Mouse (Mus musculus) urinary bladder, postnatal 14 days (tissue): ENCODE measurements at regions not wholly inside any gene's neighbourhood (a gene's known extent, or its start where the extent isn't known, plus 50 kb on each side); places are given as distances from the start of the nearest gene placed in this dataset.

ENCODE experiments used
- DNase-seq: peaks from one replicate; pipeline ENCODE4 v3.0.0; 2021; ENCODE audit warnings: low spot score

GRCm38 (mm10) chr4:106042456-106042855 lies 252.8 kb downstream of the Gm12728 start:
- DNase-seq, result no peak

GRCm38 (mm10) chr4:106043661-106044060 lies 254.0 kb downstream of the Gm12728 start:
- DNase-seq, result no peak

DNA sequence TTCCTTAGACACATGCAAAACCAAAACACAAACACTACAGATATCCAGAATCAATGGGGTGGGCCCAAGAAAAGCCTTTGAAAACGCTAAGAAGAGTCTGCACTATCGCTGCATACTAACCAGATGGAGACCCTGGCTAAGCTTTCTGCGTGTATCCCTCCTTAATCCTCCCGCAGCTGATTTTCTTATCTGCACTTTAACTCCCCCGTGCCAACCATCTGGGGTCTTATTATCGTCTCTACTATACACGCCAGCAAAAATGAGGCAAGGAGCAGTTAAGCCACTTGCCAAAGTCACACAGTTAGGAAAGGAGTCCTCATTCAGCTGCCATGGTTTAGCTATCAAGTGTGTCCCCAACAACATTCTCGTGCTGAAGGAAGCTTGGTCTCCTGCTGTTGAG lies 258.4 kb downstream of the Gm12728 start:
- no peak for DNase-seq

DNA sequence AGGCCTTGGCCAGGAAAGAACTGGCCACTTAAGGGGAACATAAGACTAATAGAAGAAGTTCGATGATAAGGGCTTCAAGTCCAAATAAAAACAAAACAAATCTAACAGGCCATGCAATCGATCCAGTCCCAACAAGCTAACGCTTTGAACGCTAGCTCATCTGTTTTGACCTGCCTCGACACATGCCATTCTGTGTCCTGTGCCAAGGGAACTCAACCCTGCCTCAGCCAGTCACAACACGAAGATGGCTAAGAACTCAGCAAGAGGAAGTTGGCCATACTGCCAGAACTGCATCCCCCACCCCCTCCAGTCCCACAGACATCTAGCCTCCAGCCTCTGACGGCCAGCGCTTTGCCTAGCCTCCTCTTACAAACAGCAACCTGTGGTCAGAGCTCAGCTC lies 259.1 kb downstream of the Gm12728 start:
- peak; percentile 36 for DNase-seq

DNA sequence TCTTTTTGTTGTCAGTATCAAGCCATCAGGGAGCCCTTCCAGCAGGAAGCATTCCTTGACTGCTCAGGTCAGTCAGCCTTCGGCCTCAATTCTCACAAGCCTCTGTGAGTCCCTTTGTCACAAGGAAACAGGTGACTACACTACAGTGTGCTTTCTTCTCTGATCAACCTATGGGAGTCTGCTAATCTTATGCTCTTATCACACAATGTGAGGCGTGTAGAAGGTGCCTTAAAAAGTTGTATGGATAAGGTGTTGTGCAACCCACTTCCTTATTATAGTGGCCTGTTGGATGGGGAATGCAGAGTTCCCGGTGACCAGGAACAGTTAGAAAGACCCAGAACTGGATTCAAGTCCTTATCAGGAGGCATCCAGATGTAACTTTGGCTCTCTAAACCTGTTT lies 260.2 kb downstream of the Gm12728 start:
- DNase-seq, result no peak

GRCm38 (mm10) chr4:106050297-106050696 lies 260.6 kb downstream of the Gm12728 start:
- DNase-seq, result peak; percentile 17

GRCm38 (mm10) chr4:106053496-106053895 lies 262.5 kb upstream of the Usp24 start:
- no peak for DNase-seq

- no peak for DNase-seq
Measured at GRCm38 (mm10) chr4:106054324-106054723, 261.7 kb upstream of the Usp24 start.

GRCm38 (mm10) chr4:106062651-106063050 lies 253.4 kb upstream of the Usp24 start:
- DNase-seq, result no peak

DNA sequence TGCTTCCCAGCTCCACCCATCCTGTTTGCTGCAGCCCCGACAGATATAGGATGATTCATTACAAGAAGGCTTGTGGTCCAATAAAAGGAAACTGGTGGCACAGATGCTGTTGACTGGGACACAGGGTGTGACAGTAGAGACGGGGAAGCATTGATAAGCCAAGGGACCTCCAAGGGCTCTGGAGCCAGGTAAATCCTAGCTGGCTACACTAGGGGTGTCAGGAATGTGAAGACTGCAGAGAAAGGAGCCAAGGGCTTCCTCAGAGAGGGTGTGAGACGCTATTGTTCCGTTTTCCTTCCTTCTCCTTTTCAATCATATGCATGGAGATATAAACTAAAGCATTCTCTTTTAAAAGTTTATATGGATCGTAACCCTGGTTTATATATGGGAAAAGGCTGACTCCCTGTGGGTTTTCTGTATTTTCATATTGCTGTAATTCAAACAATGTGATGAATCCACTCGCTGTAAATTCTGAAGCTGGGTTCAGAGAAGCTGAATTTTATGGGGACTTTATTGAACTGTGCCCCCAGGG lies 252.1 kb upstream of the Usp24 start:
- no peak for DNase-seq

DNA sequence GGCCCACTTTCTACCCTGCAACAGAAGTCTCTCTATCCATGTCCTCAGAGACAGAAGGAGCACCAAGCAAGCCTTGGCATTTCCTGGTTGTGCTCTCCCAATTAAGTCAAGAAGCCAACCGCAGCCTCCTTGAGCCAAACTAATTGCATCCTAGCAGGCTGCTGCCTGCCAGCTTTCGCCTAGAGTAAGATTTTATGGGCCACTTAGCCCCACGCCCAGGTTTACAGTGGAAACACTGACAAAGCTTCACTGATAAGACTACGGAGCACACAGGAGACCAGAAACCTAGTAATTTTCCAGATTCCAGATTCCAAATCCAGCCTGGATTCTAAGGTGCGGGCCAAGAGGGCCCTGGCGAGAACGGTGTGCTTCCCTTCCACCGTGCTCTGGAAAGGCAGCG lies 249.0 kb upstream of the Usp24 start:
- peak; percentile 43 for DNase-seq

- DNase-seq, result no peak
Measured at GRCm38 (mm10) chr4:106083546-106083945, 232.5 kb upstream of the Usp24 start.

GRCm38 (mm10) chr4:106091927-106092675 lies 223.9 kb upstream of the Usp24 start:
- DNase-seq, result no peak

DNA sequence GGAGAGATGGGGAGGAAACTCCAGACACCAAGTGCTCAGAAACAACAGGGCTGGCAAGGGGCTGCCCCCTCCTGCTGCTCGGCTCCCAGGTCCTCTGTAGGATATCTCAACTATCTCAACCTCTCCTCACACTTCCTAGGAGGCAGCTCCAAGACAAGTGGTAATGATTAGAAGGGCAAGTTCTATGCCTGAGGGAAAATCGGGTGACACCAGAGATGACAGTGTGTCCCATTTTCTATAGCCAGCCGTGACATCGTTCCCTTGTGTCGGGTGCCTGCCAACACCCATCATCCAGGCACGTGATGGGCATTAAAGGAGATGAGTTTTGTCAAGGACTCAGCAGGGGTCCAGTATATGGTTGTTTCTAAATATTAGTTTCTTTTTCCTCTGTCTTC lies 223.3 kb upstream of the Usp24 start:
- DNase-seq, result no peak

- no peak for DNase-seq
Measured at GRCm38 (mm10) chr4:106093252-106093651, 222.8 kb upstream of the Usp24 start.

- no peak for DNase-seq
Measured at GRCm38 (mm10) chr4:106094882-106095556, 221.0 kb upstream of the Usp24 start.

DNA sequence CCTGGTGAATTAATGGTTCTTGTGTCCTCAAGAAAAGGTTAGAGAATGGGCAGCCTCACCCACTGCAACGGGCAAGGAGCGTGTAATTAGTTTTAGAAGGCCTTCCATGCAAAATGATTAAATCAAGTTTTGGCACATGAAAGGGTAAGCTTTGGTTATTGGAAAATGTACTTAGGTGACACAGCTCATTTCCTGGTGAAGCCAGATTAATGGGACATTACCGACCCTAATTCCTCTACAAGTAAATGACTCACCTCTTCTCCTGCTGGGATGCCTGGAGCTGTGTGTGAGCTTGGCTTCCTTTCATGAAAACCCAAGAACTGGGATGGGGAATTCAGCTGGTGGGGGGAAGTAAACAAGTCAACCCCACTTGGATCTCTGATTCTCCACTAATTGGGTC lies 219.9 kb upstream of the Usp24 start:
- no peak for DNase-seq

GRCm38 (mm10) chr4:106097846-106098245 lies 218.2 kb upstream of the Usp24 start:
- no peak for DNase-seq

DNA sequence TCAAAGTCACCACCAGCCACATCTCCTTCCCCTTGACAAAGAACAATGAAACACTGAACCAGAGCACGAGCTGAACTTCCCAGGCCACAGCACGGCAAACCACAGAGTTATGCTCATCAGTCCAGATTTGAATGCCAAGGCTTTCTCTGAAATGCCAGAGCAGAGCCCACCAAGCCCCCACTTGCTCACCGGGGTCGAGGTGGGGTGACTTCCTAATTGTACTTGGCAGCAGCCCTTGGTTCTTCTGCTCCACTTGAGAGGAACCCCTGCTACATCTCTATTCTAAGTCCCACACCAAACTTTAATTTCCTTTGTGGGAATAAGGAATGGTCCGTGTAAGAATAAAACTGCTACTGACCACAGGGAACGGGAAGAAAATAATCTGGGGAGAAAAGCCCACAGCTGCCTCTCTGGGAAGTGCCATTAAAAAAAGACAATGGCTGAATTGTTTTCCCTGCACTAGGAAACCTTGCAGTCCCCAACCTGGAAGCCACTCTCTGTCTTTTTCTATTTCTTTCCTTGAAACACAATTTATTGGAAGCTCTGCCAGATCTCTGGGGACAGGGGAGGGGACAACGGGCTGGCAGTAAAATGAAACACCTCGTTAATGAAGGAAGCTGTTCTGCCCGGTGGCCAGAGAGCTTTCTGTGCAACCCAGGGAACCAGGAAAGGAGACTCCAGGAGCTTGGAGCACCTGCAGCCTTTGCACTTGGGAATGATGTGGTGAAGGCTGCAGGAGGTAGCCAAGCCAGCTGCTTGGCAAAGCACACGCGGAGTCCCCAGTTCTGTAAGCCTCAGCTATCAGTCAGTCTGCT lies 215.6 kb upstream of the Usp24 start:
- no peak for DNase-seq

GRCm38 (mm10) chr4:106101904-106102303 lies 214.1 kb upstream of the Usp24 start:
- no peak for DNase-seq

- no peak for DNase-seq
Measured at GRCm38 (mm10) chr4:106102451-106102977, 213.5 kb upstream of the Usp24 start.
